Mouse (Mus musculus): Measurements from ENCODE around the gene Ankrd45. TPM values are rescaled to one million over a fixed set of nuclear protein-coding genes. Genes with fewer than 3 reads are reported as not detected.
A peak's percentile ranks its signal among the peaks of the same experiment; 100 is the strongest.

The Ankrd45 gene
- total and polyA plus RNA-seq, 2 experiments from 2014 or later: 2.6 to 5.9 TPM

- no peaks in the 10 kb centered on the region for H3K27me3 ChIP-seq (ENCODE audit: control insufficient read depth, insufficient read depth, low read length)
- H3K9me3 ChIP-seq (replicated peaks; ENCODE audit: control insufficient read depth, low read length): no peaks in the 10 kb centered on the region
- no peak for ATAC-seq (ENCODE audit: insufficient read depth, low read depth)
- H3K9ac ChIP-seq (replicated peaks; ENCODE audit: low read depth, low read length): no peak overlapping the region
- no peaks in the 10 kb centered on the region for H3K4me1 ChIP-seq (ENCODE audit: control insufficient read depth, insufficient read depth)
- no peaks in the 10 kb centered on the region for H3K36me3 ChIP-seq (replicated peaks; ENCODE audit: control insufficient read depth, insufficient read depth, low read length)
- no peak for DNase-seq (ENCODE audit: low spot score)
- H3K27ac ChIP-seq (ENCODE audit: low read depth): no peak overlapping the region
- WGBS: 57% methylated on average over 4 of the region's 4 CpGs
- H3K4me2 ChIP-seq (ENCODE audit: low read depth, low read length): no peak overlapping the region
- no peak overlapping the region for H3K4me3 ChIP-seq (ENCODE audit: low read depth, low read length)
- TF ChIP-seq CTCF (IDR thresholded peaks at IDR 0.05; ENCODE audit: low read depth) (no peak), EP300 (IDR thresholded peaks at IDR 0.05; ENCODE audit: low read depth) (no peak)
Measured at GRCm38 (mm10) chr1:161160266-161160665, 17.8 kb downstream of the Ankrd45 start.

GRCm38 (mm10) chr1:161170651-161171050 lies 28.2 kb downstream of the Ankrd45 start:
- DNase-seq (ENCODE audit: low spot score) (peak; percentile 50), ATAC-seq (ENCODE audit: insufficient read depth, low read depth) (peak; percentile 89)
- WGBS: under 1% methylated on average over 40 of the region's 40 CpGs
- TF ChIP-seq CTCF (IDR thresholded peaks at IDR 0.05; ENCODE audit: low read depth) (peak; percentile 76), EP300 (IDR thresholded peaks at IDR 0.05; ENCODE audit: low read depth) (no peak)
- Histone ChIP-seq H3K27me3 (ENCODE audit: control insufficient read depth, insufficient read depth, low read length) (peaks cover 21% of the 10 kb centered on the region; the same call in 1 of the 2 replicates), H3K27ac (ENCODE audit: low read depth) (no peak overlapping the region), H3K9me3 (replicated peaks; ENCODE audit: control insufficient read depth, low read length) (no peaks in the 10 kb centered on the region), H3K4me3 (ENCODE audit: low read depth, low read length) (peak overlapping the region; percentile 58), H3K9ac (replicated peaks; ENCODE audit: low read depth, low read length) (0 out of 2 replicates have a peak overlapping the region, but pooled peaks have one; percentile 25), H3K4me1 (ENCODE audit: control insufficient read depth, insufficient read depth) (0 out of 2 replicates have a peak, but pooled peaks cover 4% of the 10 kb centered on the region), H3K4me2 (ENCODE audit: low read depth, low read length) (peak overlapping the region; percentile 67), H3K36me3 (replicated peaks; ENCODE audit: control insufficient read depth, insufficient read depth, low read length) (no peaks in the 10 kb centered on the region)

GRCm38 (mm10) chr1:161180674-161181073 lies 38.2 kb downstream of the Ankrd45 start:
- H3K4me2 ChIP-seq (ENCODE audit: low read depth, low read length): no peak overlapping the region
- no peak overlapping the region for H3K27ac ChIP-seq (ENCODE audit: low read depth)
- H3K9me3 ChIP-seq (replicated peaks; ENCODE audit: control insufficient read depth, low read length): peaks cover 10% of the 10 kb centered on the region
- TF ChIP-seq EP300 (IDR thresholded peaks at IDR 0.05; ENCODE audit: low read depth) (no peak), CTCF (IDR thresholded peaks at IDR 0.05; ENCODE audit: low read depth) (peak; percentile 44)
- H3K4me3 ChIP-seq (ENCODE audit: low read depth, low read length): no peak overlapping the region
- H3K9ac ChIP-seq (replicated peaks; ENCODE audit: low read depth, low read length): no peak overlapping the region
- H3K4me1 ChIP-seq (ENCODE audit: control insufficient read depth, insufficient read depth): no peaks in the 10 kb centered on the region
- 53% methylated on average over 8 of the region's 8 CpGs for WGBS
- ATAC-seq (ENCODE audit: insufficient read depth, low read depth) (no peak), DNase-seq (ENCODE audit: low spot score) (no peak)
- no peaks in the 10 kb centered on the region for H3K36me3 ChIP-seq (replicated peaks; ENCODE audit: control insufficient read depth, insufficient read depth, low read length)
- H3K27me3 ChIP-seq (ENCODE audit: control insufficient read depth, insufficient read depth, low read length): no peaks in the 10 kb centered on the region

- peaks cover 10% of the 10 kb centered on the region for H3K9me3 ChIP-seq (replicated peaks; ENCODE audit: control insufficient read depth, low read length)
Measured at GRCm38 (mm10) chr1:161182386-161182785, 39.9 kb downstream of the Ankrd45 start.

GRCm38 (mm10) chr1:161183677-161184076 lies 41.2 kb downstream of the Ankrd45 start:
- Histone ChIP-seq H3K27ac (ENCODE audit: low read depth) (no peak overlapping the region), H3K27me3 (ENCODE audit: control insufficient read depth, insufficient read depth, low read length) (no peaks in the 10 kb centered on the region), H3K4me1 (ENCODE audit: control insufficient read depth, insufficient read depth) (no peaks in the 10 kb centered on the region), H3K4me3 (ENCODE audit: low read depth, low read length) (no peak overlapping the region), H3K36me3 (replicated peaks; ENCODE audit: control insufficient read depth, insufficient read depth, low read length) (no peaks in the 10 kb centered on the region), H3K9ac (replicated peaks; ENCODE audit: low read depth, low read length) (no peak overlapping the region), H3K9me3 (replicated peaks; ENCODE audit: control insufficient read depth, low read length) (peaks cover 8% of the 10 kb centered on the region), H3K4me2 (ENCODE audit: low read depth, low read length) (no peak overlapping the region)
- no peak for TF ChIP-seq CTCF (IDR thresholded peaks at IDR 0.05; ENCODE audit: low read depth)
- no peak for TF ChIP-seq EP300 (IDR thresholded peaks at IDR 0.05; ENCODE audit: low read depth)
- DNase-seq (ENCODE audit: low spot score): no peak
- ATAC-seq (ENCODE audit: insufficient read depth, low read depth): no peak
- WGBS: 51% methylated on average over 9 of the region's 9 CpGs

More at GRCm38 (mm10) chr1:161182386-161182785, 39.9 kb downstream of the Ankrd45 start:
- Histone ChIP-seq H3K4me3 (ENCODE audit: low read depth, low read length) (no peak overlapping the region), H3K27ac (ENCODE audit: low read depth) (no peak overlapping the region), H3K4me2 (ENCODE audit: low read depth, low read length) (no peak overlapping the region), H3K36me3 (replicated peaks; ENCODE audit: control insufficient read depth, insufficient read depth, low read length) (no peaks in the 10 kb centered on the region), H3K27me3 (ENCODE audit: control insufficient read depth, insufficient read depth, low read length) (no peaks in the 10 kb centered on the region), H3K4me1 (ENCODE audit: control insufficient read depth, insufficient read depth) (no peaks in the 10 kb centered on the region), H3K9ac (replicated peaks; ENCODE audit: low read depth, low read length) (no peak overlapping the region)
- no peak for DNase-seq (ENCODE audit: low spot score)
- WGBS: 70% methylated on average over 9 of the region's 9 CpGs
- no peak for ATAC-seq (ENCODE audit: insufficient read depth, low read depth)
- TF ChIP-seq EP300 (IDR thresholded peaks at IDR 0.05; ENCODE audit: low read depth) (no peak), CTCF (IDR thresholded peaks at IDR 0.05; ENCODE audit: low read depth) (no peak)

- Histone ChIP-seq H3K9ac (replicated peaks; ENCODE audit: low read depth, low read length) (no peak overlapping the region), H3K4me2 (ENCODE audit: low read depth, low read length) (no peak overlapping the region), H3K4me1 (ENCODE audit: control insufficient read depth, insufficient read depth) (no peaks in the 10 kb centered on the region), H3K27me3 (ENCODE audit: control insufficient read depth, insufficient read depth, low read length) (no peaks in the 10 kb centered on the region), H3K36me3 (replicated peaks; ENCODE audit: control insufficient read depth, insufficient read depth, low read length) (no peaks in the 10 kb centered on the region), H3K27ac (ENCODE audit: low read depth) (no peak overlapping the region), H3K9me3 (replicated peaks; ENCODE audit: control insufficient read depth, low read length) (0 out of 2 replicates have a peak, but pooled peaks cover 4% of the 10 kb centered on the region), H3K4me3 (ENCODE audit: low read depth, low read length) (no peak overlapping the region)
- DNase-seq (ENCODE audit: low spot score) (no peak), ATAC-seq (ENCODE audit: insufficient read depth, low read depth) (no peak)
- 77% methylated on average over 3 of the region's 3 CpGs for WGBS
- TF ChIP-seq CTCF (IDR thresholded peaks at IDR 0.05; ENCODE audit: low read depth) (no peak), EP300 (IDR thresholded peaks at IDR 0.05; ENCODE audit: low read depth) (no peak)
Measured at GRCm38 (mm10) chr1:161185431-161185830, 42.9 kb downstream of the Ankrd45 start.

Measured in heart, postnatal 0 days (tissue).